Mouse (Mus musculus) intestine, embryonic 15.5 days (tissue): ENCODE measurements at regions not wholly inside any gene's neighbourhood (a gene's known extent, or its start where the extent isn't known, plus 50 kb on each side); places are given as distances from the start of the nearest gene placed in this dataset.

Experiments used
- ATAC-seq: fragments of 200-750 bp; cut with Nextera tagmentation; 2 replicates; pipeline ENCODE4 v1.8.0; 2017; ENCODE audit warnings: moderate TSS enrichment, moderate library complexity
- H3K27ac ChIP-seq: fragments of 300-500 bp; sonication (generic); 2 replicates; pipeline ENCODE4 v1.5.1; 2015; ENCODE audit warnings: mild to moderate bottlenecking, inconsistent platforms
- H3K27me3 ChIP-seq: fragments of 300-500 bp; sonication (generic); replicated peaks from 2 replicates; pipeline ENCODE4 v1.6.1; 2015; ENCODE audit warnings: inconsistent platforms
- H3K36me3 ChIP-seq: fragments of 300-500 bp; sonication (generic); 2 replicates; pipeline ENCODE4 v1.6.1; 2015; ENCODE audit warnings: inconsistent platforms
- H3K4me1 ChIP-seq: fragments of 300-500 bp; sonication (generic); replicated peaks from 2 replicates; pipeline ENCODE4 v1.6.1; 2015; ENCODE audit warnings: inconsistent platforms
- H3K4me2 ChIP-seq: fragments of 300-500 bp; sonication (generic); replicated peaks from 2 replicates; pipeline ENCODE4 v1.6.1; 2015; ENCODE audit warnings: mild to moderate bottlenecking, inconsistent platforms
- H3K4me3 ChIP-seq: fragments of 300-500 bp; sonication (generic); replicated peaks from 2 replicates; pipeline ENCODE4 v1.5.1; 2015; ENCODE audit warnings: inconsistent platforms
- H3K9ac ChIP-seq: fragments of 300-500 bp; sonication (generic); 2 replicates; pipeline ENCODE4 v1.6.1; 2015; ENCODE audit warnings: inconsistent platforms
- H3K9me3 ChIP-seq: fragments of 300-500 bp; sonication (generic); 2 replicates; pipeline ENCODE4 v1.6.1; 2016; ENCODE audit warnings: inconsistent platforms
- WGBS: fragments of 180-500 bp; shearing (Covaris S2); methylation state at CpG from one replicate; pipeline ENCODE4 v1.1.7; 2015; 5-methylcytosine and 5-hydroxymethylcytosine counted together

DNA sequence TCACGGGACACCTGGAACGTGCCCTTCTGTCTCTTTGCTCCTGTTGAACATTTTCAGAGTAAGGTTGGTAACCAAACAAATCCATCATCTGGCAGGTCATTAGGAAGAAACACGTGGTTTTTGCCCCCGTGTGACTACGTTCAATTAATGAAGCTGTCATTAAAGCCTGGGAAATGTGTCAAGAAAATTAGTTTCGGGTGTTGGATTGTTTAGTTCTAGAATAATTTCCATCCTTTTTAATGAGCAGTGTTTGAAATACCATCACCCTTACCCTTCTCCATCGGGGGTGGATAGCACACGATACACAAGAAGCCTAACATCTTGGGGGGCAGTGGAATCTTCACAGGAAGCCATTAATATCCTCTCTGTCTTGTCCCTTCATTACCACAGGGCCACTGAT, 107.7 kb downstream of the Far1 start:
- Histone ChIP-seq H3K4me3 (no peak overlapping the region), H3K9me3 (no peaks in the 10 kb centered on the region)
- 61% methylated on average over 8 of the region's 8 CpGs for WGBS

DNA sequence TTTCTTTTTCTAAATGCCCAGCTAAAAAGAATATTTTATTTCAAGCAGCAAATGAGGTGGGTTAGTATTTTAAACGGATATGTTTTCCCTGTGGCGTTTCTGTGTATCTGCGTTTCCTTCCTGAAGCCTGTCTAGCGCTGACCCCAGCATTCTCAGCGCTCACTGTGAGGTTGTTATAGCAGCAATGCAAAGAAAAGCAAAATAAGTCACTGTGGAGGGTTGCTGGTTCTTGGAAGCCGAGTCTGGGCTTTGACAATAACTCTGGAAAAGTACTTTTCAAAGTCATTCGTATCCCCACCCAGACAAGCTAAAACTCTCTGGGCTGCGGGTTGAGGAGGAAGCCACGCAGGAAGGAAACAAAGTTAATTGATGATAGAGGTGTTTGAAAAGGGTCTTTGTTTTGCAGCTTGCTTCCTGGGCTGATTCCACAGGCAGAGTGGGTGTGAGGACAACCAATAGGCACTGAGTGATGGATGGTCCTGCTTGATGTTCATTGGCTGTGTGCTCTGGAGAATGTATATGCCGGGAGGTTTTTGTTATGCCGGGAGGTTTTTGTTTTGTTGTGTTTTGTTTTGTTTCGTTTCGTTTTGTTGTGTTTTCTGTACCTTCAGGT, 108.4 kb downstream of the Far1 start:
- no peak for ATAC-seq
- no peak overlapping the region for H3K4me3 ChIP-seq
- no peak overlapping the region for H3K9ac ChIP-seq
- 48% methylated on average over 13 of the region's 13 CpGs for WGBS
- H3K27ac ChIP-seq, result no peak overlapping the region
- H3K4me2 ChIP-seq, result no peak overlapping the region
- H3K9me3 ChIP-seq, result no peaks in the 10 kb centered on the region
- no peaks in the 10 kb centered on the region for H3K27me3 ChIP-seq
- H3K36me3 ChIP-seq, result no peaks in the 10 kb centered on the region
- H3K4me1 ChIP-seq, result no peaks in the 10 kb centered on the region

More for the DNA sequence above, 107.7 kb downstream of the Far1 start:
- no peaks in the 10 kb centered on the region for H3K36me3 ChIP-seq
- H3K9ac ChIP-seq, result no peak overlapping the region
- no peak overlapping the region for H3K27ac ChIP-seq
- H3K4me1 ChIP-seq, result no peaks in the 10 kb centered on the region
- ATAC-seq, result no peak
- H3K27me3 ChIP-seq, result no peaks in the 10 kb centered on the region
- H3K4me2 ChIP-seq, result no peak overlapping the region

DNA sequence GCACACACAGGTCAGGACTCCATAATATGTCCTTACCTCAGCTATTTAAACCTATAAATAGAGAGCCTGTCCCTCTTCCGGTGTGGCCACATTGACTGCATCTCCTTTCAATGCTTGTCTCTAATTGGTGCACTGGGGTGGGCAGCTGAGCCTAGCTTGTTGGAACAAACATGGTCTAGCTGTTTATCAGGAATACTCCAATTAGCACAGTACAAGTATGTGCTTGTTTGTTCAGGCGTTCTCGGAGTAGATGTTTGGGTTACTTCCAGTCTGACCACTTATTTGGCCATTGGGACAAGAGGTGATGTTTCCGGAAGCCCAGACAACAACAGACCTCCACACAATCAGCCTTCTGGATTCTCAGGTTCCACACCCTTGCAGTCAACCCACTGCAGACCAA, 109.7 kb downstream of the Far1 start:
- Histone ChIP-seq H3K27ac (no peak overlapping the region), H3K9me3 (no peaks in the 10 kb centered on the region), H3K4me2 (no peak overlapping the region), H3K4me3 (no peak overlapping the region), H3K27me3 (no peaks in the 10 kb centered on the region), H3K9ac (no peak overlapping the region), H3K36me3 (no peaks in the 10 kb centered on the region), H3K4me1 (no peaks in the 10 kb centered on the region)
- WGBS, result 73% methylated on average over 4 of the region's 4 CpGs
- ATAC-seq, result no peak

DNA sequence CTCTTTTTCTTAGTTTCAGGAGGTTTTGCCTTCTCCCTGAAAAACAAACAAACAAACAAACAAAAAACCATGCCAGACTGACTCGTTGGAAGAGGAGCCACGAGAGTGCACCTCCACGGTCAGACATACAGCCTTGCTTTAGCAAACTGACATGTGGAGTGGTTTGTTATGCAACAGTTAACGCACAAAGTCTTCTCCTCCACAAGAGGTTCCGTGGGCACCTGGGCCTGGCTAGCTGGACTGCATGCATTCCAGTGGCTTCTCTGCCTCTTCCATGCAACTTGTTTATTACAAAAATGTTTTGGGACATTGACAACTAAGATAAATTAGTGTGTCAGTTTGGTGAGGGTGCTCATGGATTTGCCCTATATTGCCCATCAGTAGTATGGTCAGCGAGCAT, 110.3 kb downstream of the Far1 start:
- H3K36me3 ChIP-seq, result no peaks in the 10 kb centered on the region
- WGBS, result 86% methylated on average over 6 of the region's 6 CpGs
- H3K4me1 ChIP-seq, result no peaks in the 10 kb centered on the region
- H3K27ac ChIP-seq, result no peak overlapping the region
- no peak for ATAC-seq
- no peaks in the 10 kb centered on the region for H3K27me3 ChIP-seq
- H3K4me3 ChIP-seq, result no peak overlapping the region
- H3K4me2 ChIP-seq, result no peak overlapping the region
- H3K9me3 ChIP-seq, result no peaks in the 10 kb centered on the region
- H3K9ac ChIP-seq, result no peak overlapping the region

DNA sequence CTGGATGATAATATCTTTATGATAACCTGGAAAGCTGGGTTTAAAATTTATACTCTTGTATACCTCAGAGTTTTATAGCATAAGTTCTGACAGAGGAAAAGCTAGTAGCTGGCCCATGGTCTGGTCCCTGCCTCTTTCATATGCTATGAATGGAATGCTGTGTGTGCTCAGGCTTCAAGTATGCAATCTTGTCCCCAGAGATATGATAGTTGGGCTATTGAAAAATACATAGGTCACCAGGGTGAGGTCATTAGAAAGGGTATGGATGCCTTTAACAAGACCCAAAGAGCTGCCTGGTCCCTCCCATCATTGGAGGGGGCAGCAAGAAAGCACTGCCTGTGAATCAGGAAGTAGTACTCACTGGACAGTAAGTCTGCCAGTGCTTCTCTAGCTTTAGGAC, 113.1 kb downstream of the Far1 start:
- Histone ChIP-seq H3K4me1 (no peaks in the 10 kb centered on the region), H3K36me3 (no peaks in the 10 kb centered on the region), H3K9me3 (no peaks in the 10 kb centered on the region), H3K9ac (no peak overlapping the region), H3K27ac (no peak overlapping the region), H3K4me2 (no peak overlapping the region), H3K4me3 (no peak overlapping the region), H3K27me3 (no peaks in the 10 kb centered on the region)
- ATAC-seq, result no peak

DNA sequence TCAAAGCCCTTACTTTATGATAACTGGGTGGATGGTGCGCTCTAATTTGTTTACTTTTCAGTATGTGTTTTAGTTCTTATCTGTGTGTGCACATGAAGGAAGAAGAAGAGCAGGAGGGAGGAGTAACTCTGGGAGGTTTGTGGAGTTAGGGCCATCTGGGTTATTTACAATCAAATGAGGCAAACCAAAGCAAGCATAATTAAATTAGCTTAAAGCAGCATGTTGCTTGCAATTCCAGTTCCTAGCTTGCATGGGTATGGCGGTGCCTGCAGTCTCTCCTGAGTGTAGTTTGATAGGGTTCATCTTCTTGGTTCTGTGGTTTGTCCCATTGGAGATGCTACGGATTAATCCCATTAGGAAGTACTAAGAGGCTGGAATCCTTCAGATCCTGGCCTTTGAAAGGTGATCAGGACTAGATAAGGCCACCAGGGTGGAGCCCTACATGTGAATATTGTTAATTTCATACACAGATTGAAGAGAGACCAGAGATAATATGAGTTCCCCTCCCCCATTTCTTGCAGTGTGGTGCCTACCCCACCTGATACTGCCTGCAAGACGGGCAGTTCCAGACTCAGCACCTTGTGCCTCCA, 123.5 kb downstream of the Far1 start:
- WGBS, result 61% methylated on average over 4 of the region's 4 CpGs
- ATAC-seq, result no peak
- no peak overlapping the region for H3K4me2 ChIP-seq
- H3K27ac ChIP-seq, result no peak overlapping the region
- no peaks in the 10 kb centered on the region for H3K4me1 ChIP-seq
- no peak overlapping the region for H3K4me3 ChIP-seq
- H3K36me3 ChIP-seq, result no peaks in the 10 kb centered on the region
- no peak overlapping the region for H3K9ac ChIP-seq
- no peaks in the 10 kb centered on the region for H3K27me3 ChIP-seq
- H3K9me3 ChIP-seq, result no peaks in the 10 kb centered on the region

DNA sequence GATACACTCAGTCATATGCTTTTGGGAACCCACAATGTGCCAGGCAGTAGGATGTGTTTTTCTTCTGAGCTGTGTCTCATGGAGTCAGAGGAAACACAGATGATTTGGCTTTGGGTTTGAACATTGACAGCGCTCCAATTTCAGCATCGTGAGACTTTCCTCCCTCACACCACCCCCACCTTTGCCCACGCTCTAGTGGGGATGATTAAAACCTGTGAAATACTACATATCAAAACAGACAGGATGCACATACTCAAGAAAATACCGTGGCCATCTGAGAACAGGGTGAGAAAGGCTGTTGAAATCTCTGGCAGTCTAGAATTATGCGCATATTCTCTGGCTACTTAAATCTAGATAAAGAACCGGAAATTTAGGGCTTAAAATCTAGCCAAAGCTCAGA, 124.5 kb downstream of the Far1 start:
- no peak overlapping the region for H3K4me3 ChIP-seq
- H3K27ac ChIP-seq, result no peak overlapping the region
- ATAC-seq, result no peak
- no peaks in the 10 kb centered on the region for H3K36me3 ChIP-seq
- no peaks in the 10 kb centered on the region for H3K4me1 ChIP-seq
- H3K9me3 ChIP-seq, result no peaks in the 10 kb centered on the region
- H3K27me3 ChIP-seq, result no peaks in the 10 kb centered on the region
- WGBS, result 80% methylated on average over 6 of the region's 6 CpGs
- no peak overlapping the region for H3K4me2 ChIP-seq
- H3K9ac ChIP-seq, result no peak overlapping the region

DNA sequence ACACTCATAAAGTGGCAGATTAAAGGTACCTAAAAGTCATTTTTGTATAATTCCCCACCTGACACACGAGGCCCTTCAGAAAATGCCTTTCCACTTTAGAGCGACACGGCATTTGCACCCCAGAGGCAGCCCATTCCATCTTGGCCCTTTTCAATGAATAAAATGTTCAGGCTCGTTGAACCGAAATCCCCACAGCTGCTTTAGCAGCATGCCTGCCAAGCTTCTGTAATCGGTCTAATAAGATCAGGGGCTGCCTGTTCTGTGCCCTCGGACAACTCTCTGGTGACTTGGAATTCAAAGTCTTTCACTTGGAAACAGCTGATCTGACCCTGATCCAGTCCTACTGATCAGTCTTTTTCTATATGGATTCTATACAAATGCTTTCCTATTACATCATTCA, 123.3 kb upstream of the Spon1 start:
- Histone ChIP-seq H3K4me2 (no peak overlapping the region), H3K4me3 (no peak overlapping the region), H3K27ac (no peak overlapping the region), H3K36me3 (no peaks in the 10 kb centered on the region), H3K4me1 (no peaks in the 10 kb centered on the region), H3K9me3 (no peaks in the 10 kb centered on the region), H3K27me3 (no peaks in the 10 kb centered on the region), H3K9ac (no peak overlapping the region)
- 83% methylated on average over 7 of the region's 7 CpGs for WGBS
- ATAC-seq, result no peak

DNA sequence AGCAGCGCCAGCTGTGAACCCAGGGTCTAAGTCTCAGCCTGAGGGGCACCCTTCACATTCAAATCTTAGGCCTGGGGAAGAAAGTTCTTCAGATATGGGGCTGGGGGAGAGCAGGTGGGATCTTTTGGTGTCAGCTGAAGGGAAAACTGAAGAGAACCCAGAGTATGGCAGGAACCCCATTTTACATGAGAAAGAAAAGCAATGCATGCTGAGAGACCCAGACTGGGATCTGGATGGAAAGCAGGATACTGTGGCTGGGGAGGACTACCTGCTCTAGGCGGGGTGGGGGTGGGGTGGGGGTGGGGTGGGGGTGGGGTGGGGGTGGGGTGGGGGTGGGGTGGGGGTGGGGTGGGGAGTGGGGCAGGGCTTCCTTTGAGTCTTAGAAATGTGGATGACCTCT, 115.2 kb upstream of the Spon1 start:
- Histone ChIP-seq H3K9me3 (no peaks in the 10 kb centered on the region), H3K27ac (no peak overlapping the region), H3K9ac (no peak overlapping the region), H3K27me3 (no peaks in the 10 kb centered on the region), H3K36me3 (no peaks in the 10 kb centered on the region), H3K4me1 (no peaks in the 10 kb centered on the region), H3K4me3 (no peak overlapping the region), H3K4me2 (no peak overlapping the region)
- ATAC-seq, result no peak
- 57% methylated on average over 2 of the region's 2 CpGs for WGBS

DNA sequence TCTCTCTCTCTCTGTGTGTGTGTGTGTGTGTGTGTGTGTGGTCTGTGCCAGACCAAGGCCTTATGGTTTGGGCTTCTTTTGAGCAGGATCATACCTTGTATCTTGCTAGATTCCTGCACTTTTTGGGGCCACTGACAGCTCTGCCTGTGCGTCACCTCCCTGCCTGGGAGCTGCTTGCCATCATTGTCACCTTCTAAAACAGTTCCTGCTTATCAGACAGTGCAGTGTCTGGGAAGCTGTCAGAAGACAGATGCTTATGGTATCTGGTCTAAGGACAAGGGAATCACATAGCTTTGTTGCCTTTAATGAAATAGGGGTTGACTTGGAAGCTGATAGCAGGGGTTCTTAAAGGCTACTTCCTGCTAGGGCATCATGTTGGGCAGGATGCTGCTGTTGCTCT, 114.1 kb upstream of the Spon1 start:
- Histone ChIP-seq H3K4me2 (no peak overlapping the region), H3K9me3 (no peaks in the 10 kb centered on the region), H3K27me3 (no peaks in the 10 kb centered on the region), H3K36me3 (no peaks in the 10 kb centered on the region), H3K4me3 (no peak overlapping the region), H3K4me1 (no peaks in the 10 kb centered on the region), H3K27ac (no peak overlapping the region), H3K9ac (no peak overlapping the region)
- WGBS, result 66% methylated on average over 1 of the region's 1 CpGs
- no peak for ATAC-seq

DNA sequence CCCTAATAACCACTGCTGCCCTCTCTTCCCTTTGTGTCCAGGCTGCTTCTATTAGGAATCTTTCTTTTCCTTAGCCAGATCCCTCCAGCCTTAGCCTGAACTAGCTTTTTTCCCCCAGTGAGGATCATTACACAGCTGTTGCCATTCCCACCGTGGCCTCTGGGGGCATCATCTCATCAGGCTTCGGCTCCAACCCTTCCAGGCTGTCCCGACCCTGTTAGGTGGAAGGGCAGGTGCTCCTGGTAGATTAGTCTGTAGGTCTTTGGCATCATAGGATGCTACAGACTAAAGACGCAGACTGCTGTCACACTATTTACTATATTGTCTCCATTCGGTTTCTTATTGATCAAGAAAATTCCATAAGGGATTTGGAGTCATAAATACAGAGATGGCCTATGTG, 112.7 kb upstream of the Spon1 start:
- no peaks in the 10 kb centered on the region for H3K4me1 ChIP-seq
- no peaks in the 10 kb centered on the region for H3K36me3 ChIP-seq
- 24% methylated on average over 5 of the region's 5 CpGs for WGBS
- H3K27me3 ChIP-seq, result no peaks in the 10 kb centered on the region
- no peak for ATAC-seq
- H3K9ac ChIP-seq, result no peak overlapping the region
- H3K4me3 ChIP-seq, result no peak overlapping the region
- no peaks in the 10 kb centered on the region for H3K9me3 ChIP-seq
- H3K4me2 ChIP-seq, result no peak overlapping the region
- H3K27ac ChIP-seq, result no peak overlapping the region

DNA sequence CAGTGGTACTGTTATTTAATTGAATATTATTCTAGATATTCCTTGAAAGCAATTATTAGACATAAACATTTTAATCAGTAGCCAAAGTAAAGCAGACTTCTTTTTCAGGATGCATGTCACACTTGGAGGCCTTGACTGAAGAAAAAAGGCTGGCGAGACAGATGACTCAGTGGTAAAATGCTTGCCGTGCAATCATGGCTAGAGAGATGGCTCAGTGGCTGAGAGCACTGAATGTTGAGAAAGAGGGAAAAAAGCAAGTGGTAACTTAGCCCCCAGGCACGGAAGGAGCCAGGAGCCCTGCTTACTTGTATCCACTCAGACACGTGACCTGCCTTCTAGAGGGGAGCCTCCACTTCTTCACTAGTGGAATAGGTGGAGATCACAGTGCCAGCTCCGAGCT, 110.5 kb upstream of the Spon1 start:
- H3K27me3 ChIP-seq, result no peaks in the 10 kb centered on the region
- no peak overlapping the region for H3K27ac ChIP-seq
- no peaks in the 10 kb centered on the region for H3K36me3 ChIP-seq
- no peak overlapping the region for H3K4me2 ChIP-seq
- no peaks in the 10 kb centered on the region for H3K9me3 ChIP-seq
- no peak overlapping the region for H3K4me3 ChIP-seq
- no peak overlapping the region for H3K9ac ChIP-seq
- ATAC-seq, result no peak
- H3K4me1 ChIP-seq, result no peaks in the 10 kb centered on the region
- WGBS, result 84% methylated on average over 5 of the region's 5 CpGs

DNA sequence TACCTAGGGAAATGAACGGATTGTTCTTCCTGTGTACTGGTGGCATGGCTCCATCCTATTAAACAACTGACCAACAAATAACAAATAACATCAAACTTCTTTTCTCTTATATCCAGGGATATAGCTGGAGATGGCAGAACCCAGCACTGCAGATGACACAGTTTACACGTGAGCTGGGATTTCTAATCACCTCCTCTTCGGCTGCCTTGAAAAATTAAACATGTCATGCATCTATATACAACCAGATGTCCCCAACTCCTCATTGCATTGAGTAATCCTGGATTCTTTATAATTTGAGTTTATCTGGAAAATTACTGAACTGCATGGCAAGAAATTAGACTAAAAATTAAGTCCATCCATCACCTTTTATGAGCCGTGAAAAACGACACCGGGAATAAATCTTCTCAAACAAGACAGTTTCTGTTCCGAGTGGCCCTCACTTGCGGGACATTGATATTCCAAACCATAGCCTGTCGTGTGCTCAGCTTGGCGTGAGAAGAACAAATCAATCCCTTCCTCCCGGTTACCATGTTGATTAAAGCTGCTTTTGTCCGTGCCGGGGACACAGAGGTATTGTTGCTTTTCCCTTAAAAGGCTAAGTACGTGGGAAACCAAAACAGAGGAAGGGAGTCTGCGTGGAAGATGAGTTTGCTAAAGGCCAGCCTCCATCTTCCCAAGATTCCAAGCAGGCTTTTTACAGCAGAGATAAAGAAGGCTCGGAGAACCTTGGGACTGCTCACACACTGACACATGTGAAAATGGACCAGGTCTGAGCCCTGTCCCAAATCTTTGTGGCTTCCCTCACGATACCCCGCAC, 92.8 kb upstream of the Spon1 start:
- H3K4me1 ChIP-seq, result no peaks in the 10 kb centered on the region
- WGBS, result 53% methylated on average over 18 of the region's 18 CpGs
- no peak overlapping the region for H3K9ac ChIP-seq
- no peak overlapping the region for H3K4me3 ChIP-seq
- no peaks in the 10 kb centered on the region for H3K27me3 ChIP-seq
- no peaks in the 10 kb centered on the region for H3K9me3 ChIP-seq
- H3K36me3 ChIP-seq, result no peaks in the 10 kb centered on the region
- no peak for ATAC-seq
- no peak overlapping the region for H3K27ac ChIP-seq
- H3K4me2 ChIP-seq, result no peak overlapping the region
